Mouse (Mus musculus): ENCODE measurements around the gene Cracr2b.

Gene Cracr2b

GRCm38 (mm10) chr7:141485606-141486005 is 24.7 kb downstream of the Cracr2b start:
- no peak for DNase-seq (ENCODE audit: low read depth, low spot score)

GRCm38 (mm10) chr7:141486239-141486638 is 25.3 kb downstream of the Cracr2b start:
- no peak for DNase-seq (ENCODE audit: low read depth, low spot score)

DNA sequence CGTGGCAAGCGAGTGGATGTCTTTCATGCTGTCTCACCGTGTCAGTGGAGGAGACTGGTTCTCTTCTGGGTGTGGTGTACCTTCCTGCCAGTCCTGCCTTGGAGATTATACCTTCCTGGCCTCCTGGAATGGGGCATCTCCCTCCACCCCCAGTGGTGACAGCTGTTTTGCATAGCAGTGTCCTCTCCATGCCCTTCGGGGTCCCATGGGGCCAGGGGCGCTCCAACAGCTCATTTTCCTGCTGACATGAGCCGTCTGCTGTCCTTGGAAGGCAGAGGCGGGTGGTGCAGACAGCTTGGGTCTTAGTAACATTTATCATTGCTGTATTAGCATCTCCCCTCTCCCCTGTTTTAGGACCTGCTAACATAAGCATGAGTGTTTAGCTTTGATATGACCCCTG is 26.2 kb downstream of the Cracr2b start:
- DNase-seq (ENCODE audit: low read depth, low spot score) = no peak

GRCm38 (mm10) chr7:141491151-141491550 is 30.3 kb downstream of the Cracr2b start:
- no peak for DNase-seq (ENCODE audit: low read depth, low spot score)

- no peak for DNase-seq (ENCODE audit: low read depth, low spot score)
These were observed 31.8 kb downstream of the Cracr2b start for GRCm38 (mm10) chr7:141492738-141493137.

- DNase-seq (ENCODE audit: low read depth, low spot score) = no peak
These were observed 32.8 kb downstream of the Cracr2b start for GRCm38 (mm10) chr7:141493729-141494128.

GRCm38 (mm10) chr7:141495379-141495778 is 34.5 kb downstream of the Cracr2b start:
- DNase-seq (ENCODE audit: low read depth, low spot score) = no peak

DNA sequence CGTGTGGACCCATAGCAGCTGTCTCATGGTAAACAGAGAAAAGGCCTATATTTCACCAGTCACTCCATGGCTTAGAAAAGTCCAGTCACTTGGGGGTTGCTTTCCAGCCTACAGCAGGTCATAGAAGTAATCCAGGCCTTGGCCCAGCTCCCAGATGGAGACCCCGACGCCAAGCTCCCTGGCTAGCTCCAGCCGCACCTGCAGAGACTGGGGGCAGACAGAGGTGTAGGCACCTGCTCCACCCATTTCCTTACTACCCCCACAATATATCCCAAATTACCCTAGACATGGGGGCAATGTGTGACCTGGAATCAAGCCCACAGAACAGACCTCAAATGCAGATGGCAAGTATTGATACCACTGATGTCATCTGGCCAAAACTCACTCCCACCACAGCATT is 35.0 kb downstream of the Cracr2b start:
- DNase-seq (ENCODE audit: low read depth, low spot score) = no peak

DNA sequence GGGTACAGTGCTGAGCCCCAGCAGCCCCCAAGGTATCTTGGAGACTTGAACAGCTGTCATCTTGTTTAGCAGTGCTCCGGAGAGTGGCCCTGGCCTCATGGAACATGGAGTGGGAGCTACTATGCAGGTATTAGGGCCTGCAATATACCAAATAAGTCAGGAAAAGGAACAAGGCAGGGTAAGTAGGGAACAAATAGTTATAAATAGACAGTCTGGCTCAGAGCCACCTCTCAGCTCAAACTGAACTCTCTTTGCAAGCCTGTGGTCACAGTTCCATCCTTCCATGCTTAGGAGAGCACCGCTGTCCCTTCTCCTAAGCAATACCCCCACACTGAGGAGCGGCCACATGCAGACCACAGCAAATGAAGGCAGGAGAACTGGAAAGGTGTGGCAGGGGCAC is 36.7 kb downstream of the Cracr2b start:
- no peak for DNase-seq (ENCODE audit: low read depth, low spot score)

DNA sequence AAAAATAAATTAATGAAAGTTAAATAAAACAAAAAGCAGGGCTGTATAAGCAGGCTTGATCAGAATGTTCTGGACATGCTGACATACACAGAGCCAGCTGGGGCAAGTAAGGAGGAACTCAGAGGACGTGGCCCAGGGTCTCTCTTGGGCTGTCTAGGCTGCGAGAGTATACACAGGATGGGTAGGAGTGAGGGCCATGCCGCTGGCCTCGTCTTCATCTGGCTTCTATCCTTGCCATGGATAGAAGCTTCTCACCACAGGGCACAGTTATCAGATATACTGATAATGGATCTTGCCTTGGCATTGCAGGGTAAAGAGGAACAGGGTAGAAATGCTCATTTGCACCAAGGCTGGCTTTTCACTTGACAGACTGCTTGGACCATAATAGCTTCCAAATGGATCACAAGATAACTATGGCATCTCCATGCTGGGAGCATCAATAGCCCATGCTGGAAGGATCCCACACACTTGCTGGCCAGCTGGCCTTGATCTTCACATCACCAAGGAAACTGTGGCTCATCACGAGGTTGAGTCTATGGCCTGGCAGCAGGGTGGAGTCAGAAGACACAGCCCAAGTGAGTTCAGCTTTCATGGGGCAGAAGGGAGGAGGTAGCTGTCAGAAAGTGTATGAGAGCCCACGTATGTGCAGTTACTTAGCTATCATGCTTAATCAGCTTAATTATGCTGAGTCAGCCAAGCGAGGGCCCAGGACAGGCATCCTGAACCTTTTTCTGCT is 41.1 kb downstream of the Cracr2b start:
- no peak for DNase-seq (ENCODE audit: low read depth, low spot score)

DNA sequence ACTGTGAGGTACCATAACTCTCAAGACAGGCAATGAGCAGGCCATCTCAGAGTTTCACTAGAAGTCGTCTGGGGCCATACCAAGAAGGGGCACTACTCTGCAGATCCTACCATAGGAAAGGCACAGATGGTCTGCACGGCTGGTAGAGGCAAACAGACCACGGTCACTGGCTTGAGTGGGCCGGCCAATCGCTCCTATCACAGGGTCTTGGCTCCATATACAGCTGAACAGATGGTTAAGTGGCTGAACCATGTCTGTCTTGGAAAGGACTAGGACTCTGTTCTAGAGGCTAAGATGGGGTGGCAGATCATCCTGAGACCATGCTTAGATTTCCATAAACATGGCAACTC is 41.6 kb downstream of the Cracr2b start:
- no peak for DNase-seq (ENCODE audit: low read depth, low spot score)

DNA sequence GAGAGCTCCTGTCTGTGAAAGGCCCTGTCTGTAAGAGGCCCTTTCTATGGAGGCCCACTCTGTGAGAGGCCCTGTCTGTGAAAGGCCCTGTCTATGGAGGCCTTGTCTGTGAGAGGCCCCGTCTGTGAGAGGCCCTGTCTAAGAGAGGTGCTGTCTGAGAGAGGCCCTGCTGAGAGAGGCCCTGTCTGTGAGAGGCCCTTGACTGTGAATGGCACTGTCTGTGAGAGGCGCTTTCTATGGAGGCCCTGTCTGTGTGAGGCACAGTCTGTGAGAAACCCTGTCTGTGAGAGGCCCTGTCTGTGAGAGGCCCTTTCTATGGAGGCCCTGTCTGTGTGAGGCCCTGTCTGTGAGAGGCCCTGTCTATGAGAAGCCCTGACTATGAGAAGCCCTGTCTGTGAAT is 45.4 kb downstream of the Cracr2b start:
- DNase-seq (ENCODE audit: low read depth, low spot score) = no peak

GRCm38 (mm10) chr7:141508160-141508559 is 47.3 kb downstream of the Cracr2b start:
- DNase-seq (ENCODE audit: low read depth, low spot score) = no peak

DNA sequence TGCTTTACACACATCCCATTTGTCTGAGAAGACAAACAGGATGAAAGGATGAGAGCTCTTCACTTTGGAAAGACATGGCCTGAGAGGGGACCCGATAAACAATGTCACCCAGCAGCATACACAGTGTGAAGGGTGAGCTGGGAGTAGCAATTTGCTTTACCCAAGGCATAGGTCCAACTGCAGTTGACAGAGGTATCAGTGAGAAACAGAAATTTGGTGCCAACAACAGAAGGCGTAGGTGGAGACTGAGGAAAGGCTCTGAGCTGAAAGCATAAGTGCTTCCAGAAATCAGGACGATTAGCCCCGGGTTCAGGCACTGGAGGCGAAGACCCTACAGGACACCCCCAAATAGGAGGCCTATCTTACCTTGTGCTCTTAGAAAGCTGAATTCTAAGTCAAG is 49.3 kb downstream of the Cracr2b start:
- no peak for DNase-seq (ENCODE audit: low read depth, low spot score)

GRCm38 (mm10) chr7:141510681-141511191 is 49.8 kb downstream of the Cracr2b start:
- DNase-seq (ENCODE audit: low read depth, low spot score) = no peak

All from forelimb bud, embryonic 11.5 days (tissue).